Mouse (Mus musculus): ENCODE data around the gene Aco2.
"Not testable (repeated sequence)": the region's sequence is repeated elsewhere in the genome, so short reads cannot be mapped to it uniquely, and the experiment has no call there.

The Aco2 gene

DNA sequence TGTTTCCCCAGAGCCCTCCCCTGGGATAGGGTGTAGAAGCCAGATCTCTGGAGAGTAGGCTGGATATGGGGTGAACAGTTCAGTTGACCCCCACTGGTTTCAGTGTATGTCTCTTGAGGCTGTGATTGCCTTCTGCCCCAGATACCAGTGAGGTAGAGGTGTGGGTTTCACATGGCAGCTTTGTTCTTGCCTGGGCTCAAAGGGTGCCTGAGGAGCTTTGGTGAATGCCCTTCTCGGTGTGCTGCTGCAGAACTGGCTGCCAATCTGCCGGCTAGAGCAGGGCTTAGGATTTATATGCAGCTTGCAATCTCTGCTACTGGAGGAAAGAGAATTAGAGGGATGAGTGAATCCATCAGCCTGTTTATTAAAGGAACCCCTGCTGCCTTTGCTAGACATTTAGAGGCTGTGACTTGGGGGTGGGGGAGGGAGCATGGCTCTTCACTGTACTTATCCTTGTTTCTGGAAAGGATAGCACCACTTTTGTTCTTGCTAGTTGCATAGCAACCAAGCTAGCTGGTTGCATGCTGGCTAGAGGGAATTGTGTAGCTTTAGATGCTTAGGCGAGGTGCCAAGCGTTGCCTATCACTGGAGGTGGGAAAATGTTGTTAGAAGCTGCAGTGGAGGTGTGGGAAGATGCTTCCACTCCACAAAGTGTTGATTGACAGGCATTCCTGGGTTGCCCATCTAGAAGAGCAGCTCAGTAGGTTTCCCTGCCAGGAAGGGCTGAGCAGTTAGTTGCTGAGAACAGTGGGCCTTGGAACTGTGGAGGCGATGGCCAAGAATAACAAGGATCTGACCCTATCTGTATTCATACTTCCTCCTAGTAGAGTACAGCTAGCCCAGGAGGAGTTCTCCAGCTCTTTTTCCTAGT, 7.7 kb downstream of the Aco2 start:
- DNase-seq (ENCODE audit: low spot score in 2 of 2), result no peak

DNA sequence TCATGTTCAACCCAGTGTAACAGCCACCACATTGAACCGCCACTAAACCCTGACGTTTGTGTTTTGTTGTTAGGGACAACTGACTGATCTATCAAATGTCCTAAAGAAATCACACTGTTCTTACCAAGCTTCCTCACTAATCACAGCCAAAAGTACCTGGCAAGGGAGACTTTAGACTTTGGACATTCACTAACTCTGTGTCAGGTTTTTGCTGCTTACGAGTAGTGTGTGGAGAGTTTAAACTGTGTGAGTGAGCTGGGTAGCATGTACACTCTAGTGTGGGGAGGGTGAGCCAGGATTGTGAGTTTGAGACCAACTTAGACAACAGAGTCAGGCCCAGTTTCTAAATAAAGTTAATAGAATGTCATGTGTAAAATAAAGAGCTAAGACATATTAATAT, 10.2 kb downstream of the Aco2 start:
- DNase-seq (ENCODE audit: low spot score in 2 of 2), result no peak

DNA sequence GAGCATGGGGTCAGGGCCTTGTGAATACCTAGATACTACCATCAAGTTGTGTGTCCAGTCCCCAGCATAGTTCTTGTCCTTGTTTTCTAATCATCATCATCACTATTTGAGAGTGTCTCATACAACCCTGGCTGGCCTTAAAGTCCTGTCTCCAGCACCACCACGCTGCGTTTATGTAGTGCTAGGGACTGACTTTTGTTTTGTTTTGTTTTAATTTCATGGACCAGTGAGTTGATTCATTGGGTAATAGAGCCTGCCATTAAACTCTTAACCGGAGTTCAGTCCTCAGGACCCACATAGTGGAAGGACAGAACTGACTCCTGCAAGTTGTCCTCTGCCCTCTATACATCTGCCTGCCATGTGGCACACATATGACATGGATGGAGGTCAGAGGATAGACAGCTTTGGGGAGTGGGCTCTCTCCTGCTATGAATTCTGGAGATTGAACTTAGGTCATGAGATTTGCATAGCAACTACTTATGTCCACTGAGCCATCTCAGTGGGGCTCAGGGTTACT, 13.4 kb downstream of the Aco2 start:
- DNase-seq (ENCODE audit: low spot score in 2 of 2), result no peak

DNA sequence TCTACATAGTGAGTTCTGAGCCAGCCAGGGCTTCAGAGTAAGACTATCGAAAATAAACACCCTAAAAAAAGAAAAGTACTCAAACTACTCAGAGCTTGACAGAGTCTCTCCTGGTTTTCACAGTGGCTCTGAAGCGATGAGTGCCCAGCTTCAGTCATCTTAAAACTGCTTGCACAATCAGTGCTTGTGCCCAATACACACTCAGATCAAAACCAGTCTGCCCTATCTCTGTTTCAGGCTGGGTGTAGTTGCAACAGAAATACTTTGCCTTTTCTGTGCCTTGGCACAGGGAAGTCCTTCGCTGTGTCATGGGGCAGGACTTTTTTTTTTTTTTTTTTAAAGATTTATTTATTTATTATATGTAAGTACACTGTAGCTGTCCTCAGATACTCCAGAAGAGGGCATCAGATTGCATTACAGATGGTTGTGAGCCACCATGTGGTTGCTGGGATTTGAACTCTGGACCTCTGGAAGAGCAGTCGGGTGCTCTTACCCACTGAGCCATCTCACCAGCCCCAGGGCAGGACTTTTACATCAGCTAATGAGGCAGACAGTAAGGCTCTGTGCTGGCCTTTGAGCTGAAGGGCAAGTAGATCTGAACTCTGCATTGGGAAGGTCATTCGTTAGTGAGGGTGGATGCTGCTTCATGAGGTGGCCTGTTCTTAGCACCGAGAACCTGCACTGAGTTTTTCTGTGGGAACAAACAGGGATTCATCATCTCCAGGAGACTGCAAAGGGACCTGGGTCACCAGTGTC, 14.9 kb downstream of the Aco2 start:
- DNase-seq (ENCODE audit: low spot score in 2 of 2), result no peak

DNA sequence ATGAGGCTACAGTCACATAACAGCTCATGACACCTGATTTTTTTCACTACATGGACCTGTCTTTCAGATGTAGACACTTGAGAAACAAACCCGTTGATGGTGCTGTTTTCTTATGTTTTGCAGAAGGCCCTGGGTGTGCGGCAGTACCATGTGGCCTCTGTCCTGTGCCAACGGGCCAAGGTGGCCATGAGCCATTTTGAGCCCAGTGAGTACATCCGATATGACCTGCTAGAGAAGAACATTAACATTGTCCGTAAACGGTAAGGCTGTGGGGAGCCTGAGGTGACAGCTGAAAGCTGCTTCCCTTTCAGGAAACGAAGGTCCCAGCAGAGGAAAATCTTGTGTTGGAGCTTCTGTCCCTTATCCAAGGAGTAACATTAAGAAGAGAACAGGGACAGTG, 17.1 kb downstream of the Aco2 start:
- DNase-seq (ENCODE audit: low spot score in 2 of 2), result no peak

DNA sequence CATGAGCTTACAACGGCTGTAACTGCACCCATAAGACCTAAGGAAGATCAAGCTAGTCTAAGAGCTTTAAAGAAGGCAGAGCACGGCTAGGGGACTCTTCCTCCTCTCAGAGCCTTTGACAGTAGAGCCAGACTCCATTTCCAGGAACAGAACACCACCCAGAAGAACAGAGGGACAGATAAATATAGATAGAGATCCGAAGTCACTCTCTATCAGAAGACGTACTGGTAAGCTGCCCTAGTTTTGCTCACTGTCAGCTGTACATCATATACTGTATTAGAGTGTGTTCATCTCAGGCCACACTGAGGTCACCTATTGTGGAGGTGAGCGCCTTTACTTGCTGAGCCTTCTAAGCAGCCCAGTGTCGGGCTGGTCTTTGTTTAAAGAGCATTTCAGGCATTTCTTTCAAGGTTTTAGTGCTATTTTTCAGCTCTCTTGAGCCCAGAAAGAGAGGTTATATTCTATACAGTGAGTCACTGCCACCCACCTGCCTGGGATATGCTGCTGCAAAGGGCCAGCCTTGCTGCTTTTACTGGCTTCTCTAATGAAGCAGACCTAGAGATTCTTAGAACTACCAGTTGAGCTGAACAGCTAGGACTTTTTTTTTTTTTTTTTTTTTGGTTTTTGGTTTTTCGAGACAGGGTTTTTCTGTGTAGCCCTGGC, 19.2 kb downstream of the Aco2 start:
- DNase-seq (ENCODE audit: low spot score in 2 of 2), result no peak

DNA sequence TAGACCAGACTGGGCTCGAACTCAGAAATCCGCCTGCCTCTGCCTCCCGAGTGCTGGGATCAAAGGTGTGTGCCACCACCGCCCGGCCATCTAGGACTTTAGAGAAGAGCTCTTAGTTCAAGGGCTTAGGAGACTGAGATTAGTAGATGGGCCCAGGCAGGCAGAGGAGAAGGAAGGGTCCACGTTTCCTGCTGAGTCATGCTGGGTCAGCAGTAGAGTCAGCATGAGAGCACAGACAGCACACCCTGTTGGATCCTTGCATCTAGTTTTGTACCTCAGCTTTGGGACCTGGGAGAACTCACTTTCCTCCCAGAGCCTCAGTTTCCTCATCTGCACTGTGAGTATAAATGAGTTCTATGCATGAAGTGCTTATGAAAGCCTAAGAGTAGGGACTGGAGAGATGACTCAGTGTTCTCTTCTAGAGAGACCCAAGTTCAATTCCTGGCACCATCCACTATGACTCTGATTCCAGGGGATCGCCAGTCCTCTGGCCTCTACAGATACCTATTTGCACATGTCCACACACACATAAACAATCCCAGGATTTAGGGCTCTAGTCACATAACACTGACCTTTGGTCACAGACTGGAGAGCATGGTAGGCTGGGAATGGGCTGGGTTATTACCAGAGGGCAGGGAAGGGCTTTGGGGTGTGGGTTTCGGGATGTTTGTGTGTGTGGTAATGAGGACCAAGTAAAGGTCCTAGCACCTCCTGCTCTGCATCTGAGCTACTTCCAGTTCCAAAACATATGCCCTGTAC, 19.9 kb downstream of the Aco2 start:
- no peak for DNase-seq (ENCODE audit: low spot score in 2 of 2)

DNA sequence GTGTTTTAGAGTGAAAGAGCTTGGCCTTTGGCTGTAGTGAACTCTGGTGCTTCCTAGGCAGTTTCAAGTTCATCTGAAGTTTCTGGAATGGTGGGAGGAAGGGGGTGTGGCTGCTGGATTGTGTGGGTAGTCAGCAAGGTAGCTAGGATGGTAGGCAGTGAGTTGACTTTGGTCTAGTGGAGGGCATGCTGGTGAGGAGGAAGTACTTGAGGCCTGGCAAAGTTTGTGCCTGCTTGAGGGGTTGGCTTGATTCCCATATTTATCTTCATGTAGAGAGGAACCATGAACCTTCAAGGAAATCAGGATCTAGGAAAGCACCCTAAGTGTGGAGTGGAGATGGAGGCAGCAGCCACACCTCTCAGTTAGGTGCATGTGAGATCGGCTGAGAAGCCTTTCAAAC, 21.9 kb downstream of the Aco2 start:
- DNase-seq (ENCODE audit: low spot score in 2 of 2), result no peak

DNA sequence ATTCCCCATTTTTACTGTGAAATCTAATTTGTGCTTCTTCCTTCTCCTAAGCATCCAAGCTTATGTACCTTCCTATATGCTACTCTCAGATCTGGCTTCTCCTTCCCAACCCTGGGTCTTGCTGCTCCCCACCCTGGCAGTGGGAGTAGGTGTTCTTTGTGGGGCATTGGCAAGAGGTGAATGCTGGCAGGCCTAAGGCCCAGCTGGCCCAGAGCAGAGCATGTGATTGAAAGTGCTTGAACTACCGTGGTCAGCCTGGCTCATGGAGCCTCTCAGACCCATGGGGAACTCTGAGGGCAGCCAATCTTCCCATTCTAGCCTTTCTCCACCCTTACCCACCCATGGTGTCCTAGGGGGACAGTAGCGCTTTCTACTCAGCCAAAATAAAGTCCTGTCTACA, 24.3 kb downstream of the Aco2 start:
- DNase-seq (ENCODE audit: low spot score in 2 of 2), result no peak

DNA sequence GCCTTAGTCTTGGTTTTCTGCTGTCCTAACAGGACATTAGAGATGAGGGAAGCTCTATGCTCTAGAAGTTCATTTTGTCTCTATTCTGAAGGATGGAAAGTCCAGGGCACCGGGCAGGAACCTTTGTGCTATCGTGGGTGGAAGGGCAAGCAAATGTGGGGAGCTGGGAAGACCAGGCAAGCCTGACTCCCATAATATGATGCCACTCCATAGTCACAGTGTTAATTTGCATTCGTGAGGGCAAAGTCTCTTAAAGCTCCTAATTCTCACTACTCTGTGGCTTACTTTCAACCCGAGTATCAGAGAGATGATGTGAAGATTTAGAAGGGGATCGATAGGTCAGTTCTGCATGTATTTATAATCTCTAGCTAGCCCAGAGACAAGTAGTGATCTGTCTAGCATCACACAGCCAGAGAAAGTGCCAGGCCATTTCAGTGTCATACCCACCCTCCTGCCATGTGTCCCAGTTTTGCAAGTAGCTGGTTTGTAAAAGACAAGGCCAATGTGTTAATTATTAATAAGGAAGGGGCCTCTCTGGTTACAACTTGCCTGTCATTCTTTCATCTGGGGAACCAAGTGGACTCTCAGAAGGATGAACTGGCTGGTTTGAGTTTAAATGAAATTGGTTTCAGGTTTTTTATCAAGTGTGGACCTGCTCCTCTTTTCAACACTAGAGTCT, 25.6 kb downstream of the Aco2 start:
- DNase-seq (ENCODE audit: low spot score in 2 of 2), result no peak

DNA sequence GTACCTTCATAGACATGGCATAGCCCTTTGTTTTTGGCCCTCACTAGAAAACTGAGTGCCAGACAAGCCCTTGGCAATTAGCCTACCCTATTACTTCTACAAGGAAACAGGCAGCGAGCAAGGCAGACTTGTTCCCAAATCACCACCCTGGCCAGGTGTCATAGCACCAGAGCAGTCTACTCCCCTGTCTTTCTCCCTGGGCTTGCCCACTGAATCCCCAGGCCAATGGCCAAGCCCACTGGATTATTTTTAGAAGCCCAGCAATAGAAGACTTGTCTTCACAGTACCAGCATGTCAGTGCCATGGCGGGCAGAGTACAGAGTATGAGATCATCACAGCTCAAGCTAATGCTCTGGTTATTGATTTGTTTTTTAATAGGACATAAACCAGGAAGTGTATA, 26.6 kb downstream of the Aco2 start:
- no peak for DNase-seq (ENCODE audit: low spot score in 2 of 2)

DNA sequence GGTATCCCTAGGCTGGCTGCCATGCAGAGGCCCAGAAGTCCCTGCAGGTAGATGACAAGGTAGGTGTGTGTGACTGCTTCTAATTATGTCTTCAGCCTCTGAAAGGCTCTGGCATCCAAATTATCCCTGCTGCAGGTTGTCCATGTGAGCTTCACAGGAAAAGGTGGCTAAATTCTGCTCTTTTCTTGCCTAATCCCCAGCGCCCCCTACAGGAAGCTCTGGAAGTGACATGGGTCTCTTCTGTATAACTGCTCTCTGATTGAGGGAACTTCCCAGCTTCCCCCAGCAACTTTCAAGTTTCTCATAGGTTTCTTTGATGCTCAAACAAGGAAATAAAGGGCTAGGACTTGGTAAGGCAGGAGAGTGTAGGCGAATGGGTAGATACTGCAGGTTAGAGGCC, 32.8 kb downstream of the Aco2 start:
- peak; percentile 35 to 83 for DNase-seq (ENCODE audit: low spot score in 2 of 2)

DNA sequence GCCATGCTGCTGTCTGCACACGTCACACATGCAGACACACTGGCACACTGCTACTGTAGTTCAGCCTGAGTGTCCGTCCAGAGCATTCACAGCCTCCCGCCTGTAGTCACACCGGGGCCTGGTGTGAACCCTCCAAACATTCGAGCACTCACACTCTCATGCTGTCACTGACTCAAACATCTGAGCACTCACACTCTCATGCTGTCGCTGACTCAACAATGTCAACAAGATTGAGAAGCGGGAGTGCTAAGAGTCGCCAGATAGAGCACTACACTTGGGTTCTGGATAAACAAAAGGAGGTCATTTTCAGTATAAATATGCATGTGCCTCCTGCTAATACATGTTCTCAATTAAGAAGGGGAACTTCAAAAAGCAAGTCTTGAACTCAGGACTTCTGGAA, 35.8 kb downstream of the Aco2 start:
- no peak for DNase-seq (ENCODE audit: low spot score in 2 of 2)

DNA sequence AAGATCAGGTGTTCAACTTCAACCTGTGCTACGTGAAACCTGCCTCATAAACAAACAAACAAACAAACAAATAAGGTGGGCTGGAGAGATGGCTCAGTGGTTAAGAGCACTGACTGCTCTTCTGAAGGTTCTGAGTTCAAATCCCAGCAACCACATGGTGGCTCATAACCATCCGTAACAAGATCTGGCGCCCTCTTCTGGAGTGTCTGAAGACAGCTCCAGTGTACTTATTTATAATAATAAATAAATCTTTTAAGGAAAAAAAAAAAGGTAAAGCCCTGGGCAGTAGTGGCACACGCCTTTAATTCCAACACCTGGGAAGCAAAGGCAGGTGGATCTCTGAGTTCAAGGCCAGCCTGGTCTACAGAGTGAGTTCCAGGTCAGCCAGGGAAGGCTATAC, 36.7 kb downstream of the Aco2 start:
- not testable (repeated sequence) for DNase-seq (ENCODE audit: low spot score in 2 of 2)

DNA sequence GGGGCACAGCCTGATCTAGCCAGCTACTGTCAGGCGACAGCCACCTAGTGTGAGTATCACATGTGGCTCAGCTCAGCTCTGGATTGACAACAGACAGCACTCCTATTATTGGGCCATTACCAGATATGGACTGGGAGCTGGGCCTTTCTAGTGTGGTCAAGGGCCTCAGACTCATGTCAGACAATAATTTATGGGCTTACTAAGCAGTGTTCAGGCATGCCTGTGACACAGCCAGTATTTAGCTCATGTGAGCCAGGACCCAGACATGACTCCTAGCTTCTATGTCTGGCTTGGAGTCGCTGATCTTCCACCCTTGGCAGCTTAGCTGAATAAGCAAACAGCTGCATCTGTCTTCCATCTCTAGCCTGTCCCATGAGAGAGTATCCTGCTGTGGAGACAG, 40.4 kb downstream of the Aco2 start:
- no peak for DNase-seq (ENCODE audit: low spot score in 2 of 2)

DNA sequence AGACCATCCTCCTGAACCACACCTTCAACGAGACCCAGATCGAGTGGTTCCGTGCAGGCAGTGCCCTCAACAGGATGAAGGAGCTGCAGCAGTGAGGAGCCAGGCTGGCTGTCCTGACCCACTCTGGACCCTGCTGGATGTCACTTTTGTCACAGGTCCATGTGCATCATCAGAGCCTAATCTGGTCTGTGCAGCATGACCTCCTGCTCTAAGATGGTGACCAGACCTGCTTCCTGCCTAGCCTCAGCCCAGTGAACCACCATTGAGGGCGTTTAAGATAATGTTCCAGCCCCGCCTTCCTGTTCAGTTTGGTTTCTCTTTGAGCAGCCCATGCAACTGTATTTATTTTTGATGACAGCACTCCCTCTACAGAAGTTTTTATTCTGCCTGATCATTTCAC, 42.6 kb downstream of the Aco2 start:
- DNase-seq (ENCODE audit: low spot score in 2 of 2), result no peak

DNA sequence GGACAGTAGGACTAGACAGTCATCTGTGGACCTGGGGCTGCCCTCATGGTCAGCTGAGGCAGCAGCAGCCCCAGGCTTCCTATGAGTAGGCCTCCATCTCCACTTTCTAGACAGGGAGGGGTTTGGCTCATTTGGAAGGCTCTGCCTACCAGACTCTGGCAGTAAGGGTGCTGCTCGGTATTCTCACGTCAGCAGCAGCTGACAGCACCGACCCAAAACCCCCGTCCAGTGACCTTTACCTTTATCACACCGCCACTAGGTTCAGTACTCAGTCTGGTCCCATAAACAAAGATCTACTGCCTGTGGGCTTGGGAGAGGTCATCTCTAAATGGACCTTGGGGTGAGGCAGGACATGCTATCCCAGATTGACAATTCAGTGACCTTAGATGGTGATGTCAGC, 43.6 kb downstream of the Aco2 start:
- no peak for DNase-seq (ENCODE audit: low spot score in 2 of 2)

DNA sequence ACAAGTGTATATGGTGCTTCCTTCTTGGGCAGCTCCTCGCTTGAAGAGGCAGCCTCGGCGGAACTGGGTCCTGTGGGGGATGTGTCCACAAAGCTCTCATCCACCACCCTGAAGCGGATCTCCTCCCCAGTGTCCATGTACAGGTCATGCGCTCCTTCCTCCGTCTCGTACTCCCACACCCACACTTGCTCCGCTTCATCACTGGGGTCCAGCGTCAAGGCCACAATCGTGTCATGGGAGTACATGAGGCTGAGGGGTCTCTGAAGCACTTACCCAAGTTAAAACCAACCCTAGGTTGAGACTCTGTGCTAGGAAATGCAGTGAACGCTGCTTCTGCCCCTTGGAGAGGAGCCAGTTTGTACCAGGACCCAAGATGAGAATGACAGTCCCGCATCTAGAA, 45.1 kb downstream of the Aco2 start:
- DNase-seq (ENCODE audit: low spot score in 2 of 2), result no peak

DNA sequence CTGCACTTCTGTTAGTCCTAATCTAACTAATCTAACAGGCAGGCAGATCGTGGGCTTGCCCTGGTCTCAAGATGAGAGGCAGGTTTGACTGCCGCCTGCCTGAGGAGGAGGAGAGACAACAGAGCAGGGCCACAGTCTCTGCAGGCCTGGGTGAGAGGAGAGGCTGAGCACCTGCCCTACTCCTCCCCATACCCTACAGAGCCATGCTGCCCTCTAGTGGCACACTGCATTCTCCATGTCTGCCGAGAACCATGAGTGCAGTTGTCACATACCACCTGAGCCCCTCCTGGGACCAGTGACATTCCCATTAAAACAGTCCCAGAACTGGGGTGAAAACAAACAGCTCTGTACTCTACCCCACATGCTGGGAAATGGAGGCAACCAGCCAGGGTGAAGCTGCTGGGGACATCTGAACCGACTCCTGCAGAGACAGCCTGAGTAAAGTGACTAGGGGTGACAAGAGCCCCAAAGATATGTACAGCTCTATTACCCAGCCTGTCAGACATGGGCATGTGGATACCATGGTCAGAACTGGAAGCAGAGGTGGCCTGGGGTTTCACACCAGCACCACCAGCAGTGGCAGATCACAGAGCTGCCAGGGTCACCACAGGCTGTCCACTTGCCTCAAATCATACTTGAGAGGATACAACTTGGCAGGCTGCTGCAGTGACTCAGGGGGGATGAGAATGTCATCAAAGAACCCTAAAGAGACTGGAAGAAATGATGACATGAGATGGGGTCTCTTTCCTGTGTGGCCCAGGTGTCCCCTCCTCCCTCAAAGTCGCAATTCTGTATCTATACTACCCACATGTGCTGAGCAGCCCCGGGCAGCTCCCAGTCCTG, 45.7 kb downstream of the Aco2 start:
- peak in 1 of 2 experiments; percentile 72 for DNase-seq (ENCODE audit: low spot score in 2 of 2)

DNA sequence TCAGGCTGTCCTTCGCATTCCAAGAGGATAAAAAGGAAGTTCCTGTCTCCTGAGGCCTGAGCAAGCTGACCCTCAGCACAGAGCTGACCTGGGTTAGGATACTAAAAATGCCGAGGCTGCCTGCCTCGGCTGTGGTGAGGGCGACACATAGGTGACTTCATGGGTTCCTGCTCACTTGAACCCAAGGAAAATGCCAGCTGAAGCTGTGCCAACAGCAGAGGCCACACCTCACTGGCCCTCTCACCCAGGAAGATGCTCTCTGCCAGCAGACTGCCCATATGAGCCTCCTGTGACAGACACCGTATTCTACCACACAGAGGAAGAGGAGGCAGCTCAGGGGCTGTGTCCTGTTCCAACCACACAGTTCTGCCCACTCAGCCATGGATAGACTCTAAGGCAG, 47.0 kb downstream of the Aco2 start:
- DNase-seq (ENCODE audit: low spot score in 2 of 2), result no peak

Data from urinary bladder, postnatal 4 days (tissue).